9 mouse cellular contexts compared by ENCODE assay signal in the genomic region with DNA sequence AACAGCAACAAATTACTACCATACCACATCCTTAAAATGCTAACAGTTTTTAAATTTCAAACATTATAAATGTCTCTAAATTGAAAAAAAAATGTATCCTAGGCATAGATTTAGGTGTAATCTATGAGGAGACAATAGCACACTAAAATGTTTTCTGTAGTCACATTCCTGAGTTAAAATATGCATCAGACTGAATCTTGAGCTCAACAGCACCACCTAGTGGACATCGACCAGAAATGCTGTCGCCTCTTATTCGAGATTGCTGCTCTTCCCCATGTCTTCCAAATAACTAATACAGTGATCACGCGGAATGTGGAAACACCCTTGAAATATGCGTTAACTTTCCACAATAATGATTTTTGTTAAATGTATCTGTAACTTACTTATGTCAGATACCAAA. TPM values are rescaled to one million over a fixed set of nuclear protein-coding genes. Genes with fewer than 3 reads are reported as not detected.
A peak's percentile ranks its signal among the peaks of the same experiment; 100 is the strongest.
DNase-seq lines count a peak whose midpoint lies in the region; ATAC-seq and TF ChIP-seq lines count a peak whose summit lies in the region.
"Had no signal": no experiment of that assay in that cellular context is flagged by ENCODE, and none has a peak within 500 bp of the region (broad histone marks: within the 10 kb centered on the region; RNA-seq: fewer than 3 reads in every experiment).

No protein-coding gene starts in this region.

- no peak overlapping the region for H3K9ac ChIP-seq in ES-Bruce4 (ENCODE audit: low read depth, poor library complexity, severe bottlenecking)

- peak; percentile 29 for TF ChIP-seq CTCF in ES-Bruce4 (IDR thresholded peaks at IDR 0.05; ENCODE audit: low read depth, low read length)
- peak; percentile 44 for TF ChIP-seq CTCF in bone marrow, adult 2 months (IDR thresholded peaks at IDR 0.05; ENCODE audit: control insufficient read depth, insufficient read depth, low read length)

- H3K27ac ChIP-seq in ES-Bruce4 (ENCODE audit: insufficient read depth, low read length): no peak overlapping the region
- H3K27ac ChIP-seq in bone marrow, adult 2 months (ENCODE audit: control insufficient read depth, insufficient read depth, low read depth, low read length, poor library complexity): no peak overlapping the region

- peak; percentile 24 for DNase-seq in layer of hippocampus, adult 11-12 months (ENCODE audit: low spot score)
- no peak for DNase-seq in layer of hippocampus, adult 9-10 months (ENCODE audit: low spot score)
- DNase-seq in kidney, postnatal 10 days: peak; percentile 69
- DNase-seq in telencephalon, adult 2 months (ENCODE audit: low read depth, low spot score): peak; percentile 61

- WGBS in bone marrow, adult 2 months: 6% methylated on average over 6 of the region's 6 CpGs

- peak; percentile 75 for ATAC-seq in erythroblast, adult 5-6 weeks (replicated peaks; ENCODE audit: low FRiP score, poor library complexity, severe bottlenecking)
- ATAC-seq in megakaryocyte, adult 5-6 weeks (ENCODE audit: poor library complexity, severe bottlenecking): peak; percentile 78

- no peaks in the 10 kb centered on the region; the same call in 1 of the 2 replicates for H3K27me3 ChIP-seq in ES-Bruce4 (ENCODE audit: control insufficient read depth, insufficient read depth, low read length, poor library complexity, severe bottlenecking)

- no peaks in the 10 kb centered on the region for H3K36me3 ChIP-seq in ES-Bruce4 (ENCODE audit: control insufficient read depth, insufficient read depth, low read length, poor library complexity, severe bottlenecking)

- 0 out of 2 replicates have a peak, but pooled peaks cover 2% of the 10 kb centered on the region for H3K9me3 ChIP-seq in ES-Bruce4 (replicated peaks; ENCODE audit: control insufficient read depth, insufficient read depth, low read length, poor library complexity, severe bottlenecking)
- H3K9me3 ChIP-seq: megakaryocyte, embryonic 14.5 days had no signal

- no peak for TF ChIP-seq EP300 in ES-Bruce4 (IDR thresholded peaks at IDR 0.05; ENCODE audit: insufficient read depth, low read depth, low read length)

- H3K4me3 ChIP-seq in ES-Bruce4 (ENCODE audit: low read depth, low read length): no peak overlapping the region
- H3K4me3 ChIP-seq in bone marrow, adult 2 months (replicated peaks; ENCODE audit: control insufficient read depth, low read depth, low read length): no peak overlapping the region
- H3K4me3 ChIP-seq: megakaryocyte, embryonic 14.5 days had no signal

- H3K4me1 ChIP-seq in ES-Bruce4 (ENCODE audit: control insufficient read depth, insufficient read depth, low read length): no peaks in the 10 kb centered on the region
- no peaks in the 10 kb centered on the region for H3K4me1 ChIP-seq in bone marrow, adult 2 months (ENCODE audit: control insufficient read depth, insufficient read depth, low read length)

- no peak for TF ChIP-seq POLR2A in ES-Bruce4 (IDR thresholded peaks at IDR 0.05; ENCODE audit: insufficient read depth, low read length)
- TF ChIP-seq POLR2A in bone marrow, adult 2 months (IDR thresholded peaks at IDR 0.05; ENCODE audit: borderline replicate concordance, control insufficient read depth, low read depth, low read length): no peak

RNA-seq across cellular contexts. Expression of gene Asb5, which starts 36.3 kb away (rescaled TPM):
- not detected in 2 replicates for polyA plus RNA-seq in ES-Bruce4 (2011; ENCODE audit: insufficient read depth, insufficient read length, low read depth, missing spikeins)
- polyA plus RNA-seq in bone marrow, adult 2 months (2011; ENCODE audit: insufficient read depth, insufficient read length, low replicate concordance, missing spikeins): not detected in 2 replicates
- total RNA-seq in erythroblast, adult 5-6 weeks (2015; ENCODE audit: low replicate concordance): not detected in 2 replicates
- total RNA-seq in erythroblast, adult 5-6 weeks (2017; ENCODE audit: low replicate concordance): not detected in 2 replicates
- total RNA-seq in megakaryocyte, adult 5-6 weeks (2015): 0.16 TPM in 1 of 2 replicates, not detected in the other
- not detected in 2 replicates for total RNA-seq in megakaryocyte, adult 5-6 weeks (2017)

RNA-seq across cellular contexts. Expression of gene Spcs3, which starts 36.7 kb away (rescaled TPM):
- polyA plus RNA-seq in ES-Bruce4 (2011; ENCODE audit: insufficient read depth, insufficient read length, low read depth, missing spikeins): 64.0 and 70.7 TPM in 2 replicates
- polyA plus RNA-seq in bone marrow, adult 2 months (2011; ENCODE audit: insufficient read depth, insufficient read length, low replicate concordance, missing spikeins): 12.1 and 19.3 TPM in 2 replicates
- total RNA-seq in erythroblast, adult 5-6 weeks (2015; ENCODE audit: low replicate concordance): 40.5 and 44.1 TPM in 2 replicates
- total RNA-seq in erythroblast, adult 5-6 weeks (2017; ENCODE audit: low replicate concordance): 27.9 and 38.3 TPM in 2 replicates
- total RNA-seq in megakaryocyte, adult 5-6 weeks (2015): 117 and 126 TPM in 2 replicates
- 86.8 and 99.4 TPM in 2 replicates for total RNA-seq in megakaryocyte, adult 5-6 weeks (2017)
